Mouse (Mus musculus) embryonic facial prominence, embryonic 10.5 days (tissue): ENCODE measurements around the gene Taf6. TPM values are rescaled to one million over a fixed set of nuclear protein-coding genes. Genes with fewer than 3 reads are reported as not detected.

Experiments used
- DNase-seq: peaks from one replicate; pipeline ENCODE4 v3.0.0-alpha.2; 2017; ENCODE audit warnings: low spot score
- H3K27ac ChIP-seq: fragments of 300-500 bp; sonication (generic); replicated peaks from 2 replicates; pipeline ENCODE4 v1.5.1; 2016; ENCODE audit warnings: mild to moderate bottlenecking
- H3K27me3 ChIP-seq: fragments of 300-500 bp; sonication (generic); replicated peaks from 2 replicates; pipeline ENCODE4 v1.6.1; 2016; ENCODE audit warnings: low read depth, mild to moderate bottlenecking; ENCODE audit not compliant: poor library complexity, severe bottlenecking
- H3K36me3 ChIP-seq: fragments of 300-500 bp; sonication (generic); replicated peaks from 2 replicates; pipeline ENCODE4 v1.6.1; 2016; ENCODE audit warnings: mild to moderate bottlenecking, moderate library complexity
- H3K4me1 ChIP-seq: fragments of 300-500 bp; sonication (generic); 2 replicates; pipeline ENCODE4 v1.6.1; 2016
- H3K4me3 ChIP-seq: fragments of 300-500 bp; sonication (generic); 2 replicates; pipeline ENCODE4 v1.5.1; 2016; ENCODE audit warnings: mild to moderate bottlenecking, moderate library complexity
- H3K9me3 ChIP-seq: fragments of 300-500 bp; sonication (generic); 2 replicates; pipeline ENCODE4 v1.6.1; 2016; ENCODE audit warnings: mild to moderate bottlenecking
- WGBS: fragments of 180-500 bp; shearing (Covaris S2); methylation state at CpG from one replicate; pipeline ENCODE4 v1.1.7; 2016; 5-methylcytosine and 5-hydroxymethylcytosine counted together
- polyA plus RNA-seq: library from polyadenylated mRNA; unstranded; fragments of >200 nt; fragmentation: Nextera tagmentation; extraction: Ambion mirVana; gene quantifications from 2 replicates; pipeline ENCODE4 v1.2.1, GENCODE M21; 2016

The Taf6 gene
- polyA plus RNA-seq, 1 experiment from 2014 or later, result 146 TPM

GRCm38 (mm10) chr5:138163610-138164009 lies 23.6 kb downstream of the Taf6 start:
- Histone ChIP-seq H3K9me3 (no peaks in the 10 kb centered on the region), H3K4me3 (peak overlapping the region; percentile 84; the same call in 1 of the 2 replicates), H3K27ac (no peak overlapping the region), H3K4me1 (peaks cover 25% of the 10 kb centered on the region), H3K27me3 (no peaks in the 10 kb centered on the region), H3K36me3 (peaks cover 67% of the 10 kb centered on the region)
- no peak for DNase-seq
- 74% methylated on average over 10 of the region's 10 CpGs for WGBS

GRCm38 (mm10) chr5:138163046-138163445 lies 24.2 kb downstream of the Taf6 start:
- H3K36me3 ChIP-seq, result peaks cover 61% of the 10 kb centered on the region

GRCm38 (mm10) chr5:138160842-138161665 lies 26.2 kb downstream of the Taf6 start, which contains the start of gene Cops6:
Gene Cops6 (plus strand): TSS chr5:138161071.
- DNase-seq, result peak; percentile 97
- H3K27ac ChIP-seq, result peak within 1 kb of the TSS; percentile 90
- peaks cover 25% of the 10 kb centered on the region for H3K4me1 ChIP-seq
- H3K4me3 ChIP-seq, result peak within 1 kb of the TSS; percentile 84
- H3K27me3 ChIP-seq, result no peaks in the 10 kb centered on the region
- H3K9me3 ChIP-seq, result no peaks in the 10 kb centered on the region
- 1% methylated on average over 42 of the region's 42 CpGs for WGBS
- peaks cover 41% of the 10 kb centered on the region for H3K36me3 ChIP-seq

More at GRCm38 (mm10) chr5:138163046-138163445, 24.2 kb downstream of the Taf6 start:
- WGBS, result 75% methylated on average over 6 of the region's 6 CpGs
- no peaks in the 10 kb centered on the region for H3K27me3 ChIP-seq
- H3K4me1 ChIP-seq, result peaks cover 25% of the 10 kb centered on the region
- no peak overlapping the region for H3K27ac ChIP-seq
- peak overlapping the region; percentile 84; the same call in 1 of the 2 replicates for H3K4me3 ChIP-seq
- DNase-seq, result no peak
- no peaks in the 10 kb centered on the region for H3K9me3 ChIP-seq

- H3K27ac ChIP-seq, result peak overlapping the region; percentile 90
- WGBS, result 70% methylated on average over 7 of the region's 7 CpGs
These were observed 27.0 kb downstream of the Taf6 start for GRCm38 (mm10) chr5:138160224-138160762.

GRCm38 (mm10) chr5:138155443-138155976 lies 31.7 kb downstream of the Taf6 start, which contains the start of gene Zfp113:
Gene Zfp113 (minus strand): TSS chr5:138155744.
- Histone ChIP-seq H3K27ac (peak within 1 kb of the TSS; percentile 99), H3K4me1 (peaks cover 10% of the 10 kb centered on the region), H3K36me3 (peaks cover 31% of the 10 kb centered on the region), H3K27me3 (no peaks in the 10 kb centered on the region), H3K4me3 (peak within 1 kb of the TSS; percentile 86), H3K9me3 (no peaks in the 10 kb centered on the region)
- WGBS, result under 1% methylated on average over 31 of the region's 31 CpGs
- peak; percentile 91 for DNase-seq

More at GRCm38 (mm10) chr5:138160224-138160762, 27.0 kb downstream of the Taf6 start:
- Histone ChIP-seq H3K4me3 (peak overlapping the region; percentile 84), H3K36me3 (peaks cover 33% of the 10 kb centered on the region), H3K27me3 (no peaks in the 10 kb centered on the region), H3K4me1 (peaks cover 19% of the 10 kb centered on the region), H3K9me3 (no peaks in the 10 kb centered on the region)
- no peak for DNase-seq

- peaks cover 36% of the 10 kb centered on the region for H3K36me3 ChIP-seq
- no peaks in the 10 kb centered on the region for H3K9me3 ChIP-seq
- H3K4me3 ChIP-seq, result peak overlapping the region; percentile 86
- peaks cover 6% of the 10 kb centered on the region for H3K4me1 ChIP-seq
- 87% methylated on average over 3 of the region's 3 CpGs for WGBS
- no peak for DNase-seq
- peak overlapping the region; percentile 99; the same call in 1 of the 2 replicates for H3K27ac ChIP-seq
- H3K27me3 ChIP-seq, result no peaks in the 10 kb centered on the region
These were observed 32.9 kb downstream of the Taf6 start for GRCm38 (mm10) chr5:138154390-138154789.

GRCm38 (mm10) chr5:138138585-138138984 lies 48.7 kb downstream of the Taf6 start:
- peaks cover 57% of the 10 kb centered on the region for H3K36me3 ChIP-seq

GRCm38 (mm10) chr5:138137935-138138549 lies 49.2 kb downstream of the Taf6 start:
- no peaks in the 10 kb centered on the region for H3K9me3 ChIP-seq
- no peak overlapping the region for H3K4me3 ChIP-seq
- no peaks in the 10 kb centered on the region for H3K4me1 ChIP-seq
- H3K27ac ChIP-seq, result no peak overlapping the region
- H3K36me3 ChIP-seq, result peaks cover 57% of the 10 kb centered on the region
- DNase-seq, result no peak
- 65% methylated on average over 8 of the region's 8 CpGs for WGBS
- H3K27me3 ChIP-seq, result no peaks in the 10 kb centered on the region

More at GRCm38 (mm10) chr5:138138585-138138984, 48.7 kb downstream of the Taf6 start:
- no peaks in the 10 kb centered on the region for H3K9me3 ChIP-seq
- WGBS, result 76% methylated on average over 4 of the region's 4 CpGs
- DNase-seq, result no peak
- H3K27me3 ChIP-seq, result no peaks in the 10 kb centered on the region
- H3K4me3 ChIP-seq, result no peak overlapping the region
- H3K4me1 ChIP-seq, result no peaks in the 10 kb centered on the region
- H3K27ac ChIP-seq, result no peak overlapping the region

- no peaks in the 10 kb centered on the region for H3K27me3 ChIP-seq
- no peak overlapping the region for H3K4me3 ChIP-seq
- DNase-seq, result no peak
- peaks cover 58% of the 10 kb centered on the region for H3K36me3 ChIP-seq
- no peak overlapping the region for H3K27ac ChIP-seq
- 92% methylated on average over 4 of the region's 4 CpGs for WGBS
- no peaks in the 10 kb centered on the region for H3K4me1 ChIP-seq
- H3K9me3 ChIP-seq, result no peaks in the 10 kb centered on the region
These were observed 50.0 kb downstream of the Taf6 start for GRCm38 (mm10) chr5:138137257-138137656.

- H3K4me3 ChIP-seq, result no peak overlapping the region
- H3K36me3 ChIP-seq, result peaks cover 85% of the 10 kb centered on the region
- no peak for DNase-seq
- H3K27me3 ChIP-seq, result no peaks in the 10 kb centered on the region
- WGBS, result 94% methylated on average over 5 of the region's 5 CpGs
- no peaks in the 10 kb centered on the region for H3K9me3 ChIP-seq
- no peak overlapping the region for H3K27ac ChIP-seq
- no peaks in the 10 kb centered on the region for H3K4me1 ChIP-seq
These were observed 54.7 kb downstream of the Taf6 start for GRCm38 (mm10) chr5:138132425-138133064.
